ENCODE assay signal across 8 mouse cellular contexts in the genomic region with DNA sequence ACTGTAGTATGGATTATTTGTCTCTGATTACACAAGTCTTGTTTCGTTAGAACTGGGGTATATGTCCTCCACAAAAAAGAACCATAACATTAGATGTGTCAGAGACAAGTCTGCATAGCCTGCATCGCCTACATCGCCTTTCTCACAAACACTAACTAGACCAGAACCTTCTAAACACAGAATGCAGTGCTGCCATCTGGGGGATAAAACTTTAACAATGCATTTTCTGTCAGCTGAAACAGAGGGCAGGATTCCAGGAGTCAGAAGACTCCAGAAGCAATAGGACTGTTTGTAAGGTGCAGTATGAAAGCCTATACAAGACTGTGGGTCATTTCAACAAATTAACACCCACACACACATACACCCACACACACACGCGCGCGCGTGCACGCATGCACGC.
DNase-seq lines count a peak whose midpoint lies in the region.

No protein-coding gene starts in this region.

- peak; percentile 18 to 61 for DNase-seq in adrenal gland, adult (ENCODE audit: inconsistent age in 2 of 2, low spot score in 1 of 2)
- DNase-seq in adrenal gland, postnatal 25 days = no peak
- peak; percentile 40 for DNase-seq in testis, postnatal 10 days (ENCODE audit: low spot score)
- no peak for DNase-seq in testis, postnatal 14 days (ENCODE audit: low spot score)
- peak; percentile 55 to 86 for DNase-seq in frontal cortex, postnatal 36 days (ENCODE audit: low spot score in 2 of 2)
- DNase-seq in left cerebral cortex, postnatal 25 days (ENCODE audit: low spot score in 2 of 2) = peak; percentile 67 to 90
- DNase-seq in telencephalon, adult 2 months (ENCODE audit: low read depth, low spot score) = peak; percentile 83
- no peak for DNase-seq in ovary, adult 18-20 months (ENCODE audit: low spot score)

- intact Hi-C loops in left cerebral cortex, postnatal 25 days (cut with DNase I) = loop anchor here (5.0 to 10.0 kb wide), 2 partner anchors 484 to 761 kb away; partner anchors contain the start of gene Syt1

Comparison
In these comparisons a context has a peak if more than half of its experiments do, and no peak if none do; other contexts are left out.
1. DNase-seq: peak in adrenal gland, adult (2 of 2), testis, postnatal 10 days (single experiment), frontal cortex, postnatal 36 days (2 of 2), left cerebral cortex, postnatal 25 days (2 of 2) and telencephalon, adult 2 months (single experiment); none in adrenal gland, postnatal 25 days (single experiment), testis, postnatal 14 days (single experiment) and ovary, adult 18-20 months (single experiment).